Mouse (Mus musculus): ENCODE measurements at regions not wholly inside any gene's neighbourhood (a gene's known extent, or its start where the extent isn't known, plus 50 kb on each side); places are given as distances from the start of the nearest gene placed in this dataset.
"Not testable (repeated sequence)": the region's sequence is repeated elsewhere in the genome, so short reads cannot be mapped to it uniquely, and the experiment has no call there.

DNA sequence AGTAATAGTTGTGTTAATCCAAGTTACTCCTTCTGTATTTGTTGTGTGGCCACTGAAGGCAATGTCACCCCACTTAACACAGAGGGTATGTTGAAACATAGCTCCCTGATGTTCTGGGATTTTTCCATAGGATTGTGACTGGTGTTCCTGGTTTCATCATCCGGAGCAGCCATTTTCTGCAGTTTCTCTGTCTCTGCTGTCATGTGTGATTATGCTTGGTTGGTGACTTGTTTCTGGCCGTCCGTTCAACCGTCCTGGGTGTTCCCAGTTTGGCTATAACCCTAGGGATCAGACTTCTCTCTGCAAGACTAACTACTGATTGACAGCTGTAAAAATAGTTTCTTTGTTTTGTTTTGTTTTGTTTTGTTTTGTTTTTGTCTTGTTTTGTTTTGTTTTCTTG, 98.1 kb upstream of the Rpl34 start:
- DNase-seq (ENCODE audit: low spot score in 2 of 2) = no peak

DNA sequence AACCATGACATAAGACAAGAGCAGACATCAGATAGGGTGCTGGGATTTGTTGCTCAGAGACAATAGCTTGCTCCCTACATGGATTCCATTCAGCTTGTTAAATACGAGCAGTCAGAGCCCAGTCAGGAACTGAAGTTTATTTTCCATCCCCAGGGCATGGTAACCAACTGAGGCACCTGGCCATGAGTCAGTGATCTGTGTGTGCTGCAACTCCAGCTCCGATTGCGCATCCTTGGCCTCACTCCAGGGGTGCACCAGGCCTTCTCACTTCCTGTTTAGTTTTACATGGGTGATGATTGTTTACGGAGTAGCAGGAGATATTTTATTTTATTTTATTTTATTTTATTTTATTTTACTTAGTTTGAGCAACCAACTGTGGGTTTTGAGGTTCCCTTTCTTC, 97.7 kb upstream of the Rpl34 start:
- DNase-seq (ENCODE audit: low spot score in 2 of 2) = no peak

- no peak for DNase-seq (ENCODE audit: low spot score in 2 of 2)
These were observed 96.8 kb upstream of the Rpl34 start for GRCm38 (mm10) chr3:130827021-130827420.

DNA sequence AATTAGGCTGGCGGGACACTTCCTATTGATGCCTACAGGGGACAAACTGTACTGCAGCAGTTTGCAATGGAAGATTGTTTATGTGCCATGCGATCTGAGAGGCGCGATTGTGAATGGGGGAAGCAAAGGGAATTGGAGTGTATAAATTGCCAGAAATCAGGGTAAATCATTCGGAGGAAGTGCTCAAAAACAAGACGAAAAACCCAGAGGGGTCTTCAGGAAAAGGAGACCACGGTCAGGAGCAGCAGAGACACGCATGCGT, 89.6 kb upstream of the Rpl34 start:
- DNase-seq (ENCODE audit: low spot score in 2 of 2) = no peak

DNA sequence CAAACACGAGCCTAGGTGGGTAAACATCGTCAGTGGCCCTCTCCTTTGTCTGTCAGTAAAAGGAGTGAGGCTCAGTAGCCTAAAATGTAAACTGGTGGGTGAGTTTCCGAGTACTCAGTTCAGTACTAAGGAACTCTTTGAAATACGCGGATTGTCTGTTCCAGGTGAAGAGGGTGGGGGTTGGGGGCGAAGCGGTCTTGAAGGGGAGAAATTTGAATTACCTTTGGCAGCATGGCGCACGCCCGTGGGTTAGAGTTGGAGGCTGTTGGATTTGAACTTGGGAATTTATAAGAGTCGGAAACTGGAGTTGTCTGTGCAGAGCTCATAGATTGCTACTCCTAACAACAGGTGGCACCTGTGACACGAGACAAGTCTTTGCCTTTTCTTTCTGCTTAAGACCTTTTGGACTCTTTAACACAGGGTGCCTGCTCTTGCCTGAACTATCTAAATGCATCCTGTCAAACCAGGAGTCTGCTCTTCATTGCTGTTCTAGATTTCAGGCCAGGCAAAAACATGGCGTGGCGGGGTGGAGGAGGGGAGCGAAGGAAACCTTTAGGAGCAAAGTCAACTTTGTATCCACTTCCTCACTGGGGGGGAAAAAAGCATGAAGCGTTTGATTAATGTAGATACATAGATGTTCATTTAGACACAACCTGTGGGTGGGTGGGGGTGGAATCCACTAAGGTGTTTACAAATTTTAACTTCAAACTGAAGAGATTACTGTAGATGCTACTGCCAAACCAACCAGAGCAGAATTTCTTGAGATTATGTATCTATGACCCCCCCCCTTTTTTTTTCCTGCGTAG, 89.0 kb upstream of the Rpl34 start:
- no peak for DNase-seq (ENCODE audit: low spot score in 2 of 2)

DNA sequence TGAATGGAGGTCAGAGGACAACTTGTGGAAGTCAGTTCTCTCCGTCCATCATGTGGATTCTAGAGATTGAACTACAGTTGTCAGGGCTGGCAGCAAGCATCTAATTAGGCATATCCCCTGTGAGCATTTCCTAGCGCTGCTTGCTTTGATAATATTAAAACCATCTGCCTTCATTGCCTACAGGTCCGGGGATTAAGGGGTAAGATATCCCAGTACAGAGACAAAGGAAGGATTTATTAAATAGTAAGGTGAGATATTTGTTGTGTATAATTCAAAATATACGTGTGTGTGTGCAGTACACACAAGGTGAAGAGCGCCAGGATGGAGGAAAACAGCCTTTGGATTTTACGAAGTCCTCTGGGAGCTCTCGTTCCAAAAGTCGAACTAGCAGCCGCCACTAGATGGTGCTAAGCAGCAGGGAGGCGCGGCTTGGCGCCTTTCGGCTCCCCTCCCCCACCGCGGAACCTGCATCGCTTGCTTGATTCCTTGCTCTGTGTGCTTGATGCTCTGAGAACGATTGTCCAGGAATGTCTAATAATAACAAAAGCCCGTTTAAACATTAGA, 88.4 kb upstream of the Rpl34 start:
- peak; percentile 90 to 91 for DNase-seq (ENCODE audit: low spot score in 2 of 2)

DNA sequence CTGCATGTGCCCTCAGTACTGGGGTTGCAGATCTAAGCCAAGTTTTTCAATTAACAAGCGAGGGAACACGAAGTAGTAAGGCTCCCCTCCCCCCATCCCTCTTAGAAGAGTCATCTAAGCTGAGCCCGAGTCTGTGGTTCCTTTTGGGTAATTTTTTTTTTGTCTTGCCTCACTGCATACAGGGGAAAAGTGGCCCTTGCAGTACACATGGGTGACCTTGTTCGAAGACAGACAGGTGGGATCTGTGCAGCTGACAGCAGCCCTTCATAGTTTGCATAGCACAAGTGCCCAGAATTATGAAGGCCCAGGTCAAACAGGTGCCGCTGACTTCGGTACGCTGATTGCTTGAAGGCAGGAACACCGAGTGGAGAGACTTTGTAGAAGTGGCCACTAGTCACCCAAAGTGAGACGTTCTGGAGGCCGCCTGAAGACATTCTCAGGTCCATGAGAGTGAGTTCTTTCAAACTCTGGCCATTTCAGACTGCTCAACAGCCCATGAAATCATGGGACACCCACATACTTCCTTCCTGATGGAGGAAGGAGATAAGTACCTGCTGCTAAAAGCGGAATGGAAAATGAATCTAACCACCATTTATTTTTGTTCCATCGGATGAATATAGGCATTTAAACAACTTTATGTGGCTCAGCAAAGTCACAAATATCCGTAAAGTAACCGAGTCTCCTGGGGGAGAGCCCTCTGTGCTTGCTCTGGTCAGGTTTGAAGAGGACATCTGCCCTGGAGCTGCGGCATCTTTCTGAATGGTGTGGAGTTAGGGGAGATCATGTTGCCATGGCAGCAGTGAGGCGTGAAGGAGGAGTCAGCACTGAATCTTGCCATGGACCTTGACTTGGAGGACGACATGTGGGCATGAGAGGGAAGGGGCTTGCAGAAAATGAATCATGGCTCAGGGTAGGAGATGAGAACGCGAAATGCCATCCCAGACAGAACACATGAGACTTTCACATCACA, 79.8 kb upstream of the Rpl34 start:
- DNase-seq (ENCODE audit: low spot score in 2 of 2) = no peak

DNA sequence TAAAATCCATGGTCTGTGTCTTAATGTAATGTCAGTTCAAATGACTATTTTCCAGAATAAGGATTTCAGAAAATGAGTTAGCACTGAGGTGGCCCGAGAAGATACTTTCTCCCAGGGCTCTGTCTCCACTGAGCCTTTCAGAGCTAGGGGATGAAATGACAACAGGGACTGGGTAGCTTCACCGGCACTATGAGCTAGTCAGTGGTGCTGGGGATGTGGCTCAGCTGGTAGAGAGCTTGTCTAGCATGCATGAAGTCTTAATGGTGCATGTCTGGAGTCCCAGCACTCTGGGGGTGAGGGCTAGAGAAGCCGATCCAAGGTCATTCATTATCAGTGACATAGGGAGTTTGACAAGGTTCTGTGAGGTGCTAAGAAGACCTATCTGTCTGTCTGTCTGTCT, 75.1 kb upstream of the Rpl34 start:
- no peak for DNase-seq (ENCODE audit: low spot score in 2 of 2)

DNA sequence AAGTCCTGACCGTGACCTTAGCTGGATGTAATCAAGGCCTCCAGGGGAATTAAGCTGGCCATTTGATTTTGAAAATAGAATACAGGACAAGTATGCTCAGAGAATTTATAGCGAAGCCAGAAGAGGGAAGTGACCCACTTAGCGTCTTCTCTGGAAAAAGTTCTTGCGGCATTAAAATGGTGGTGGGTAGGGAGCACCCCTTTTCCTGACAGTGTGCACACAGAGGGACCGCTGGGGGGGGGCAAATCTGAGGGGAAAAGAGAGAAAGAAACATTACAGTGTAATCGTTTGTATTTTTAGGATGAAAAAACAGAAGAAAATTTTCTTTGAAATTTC, 74.1 kb upstream of the Rpl34 start:
- DNase-seq (ENCODE audit: low spot score in 2 of 2) = no peak

DNA sequence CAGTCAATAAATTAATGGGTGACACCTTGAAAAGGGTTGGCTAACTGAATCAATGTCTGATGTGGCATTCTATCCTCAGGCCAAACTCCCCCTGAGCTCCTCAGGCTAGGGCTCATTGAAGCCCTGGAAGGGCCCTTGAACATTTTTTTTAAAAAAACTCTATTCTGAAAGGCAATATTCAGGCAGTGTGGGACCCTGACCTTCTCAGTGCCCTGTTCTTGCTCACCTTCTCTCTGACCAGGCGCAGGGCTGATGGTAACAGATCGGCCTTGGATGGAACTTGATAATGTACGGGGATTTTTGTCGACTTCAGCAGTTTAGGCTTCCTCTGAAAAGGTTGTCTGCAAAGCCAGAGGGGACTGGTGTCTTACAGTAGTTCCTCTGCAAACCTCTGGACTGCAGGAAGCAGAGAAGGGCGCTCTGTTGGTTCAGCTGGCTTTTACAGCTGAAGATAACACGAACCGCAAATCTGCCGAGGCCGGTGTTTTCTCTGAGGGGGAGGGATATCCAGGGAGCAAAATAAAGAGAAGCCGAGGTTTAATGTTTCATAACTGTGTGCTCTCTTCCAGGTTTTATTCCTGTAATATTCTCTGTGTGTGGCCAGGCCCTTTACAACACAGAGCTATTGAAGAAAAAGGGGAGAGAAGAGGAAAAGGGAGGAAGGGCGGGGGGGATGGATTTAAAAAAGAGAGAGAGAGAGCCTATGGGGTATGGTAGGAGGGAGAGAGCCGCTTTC, 73.6 kb upstream of the Rpl34 start:
- no peak for DNase-seq (ENCODE audit: low spot score in 2 of 2)

GRCm38 (mm10) chr3:130800016-130800415, 69.8 kb upstream of the Rpl34 start:
- DNase-seq (ENCODE audit: low spot score in 2 of 2) = no peak

DNA sequence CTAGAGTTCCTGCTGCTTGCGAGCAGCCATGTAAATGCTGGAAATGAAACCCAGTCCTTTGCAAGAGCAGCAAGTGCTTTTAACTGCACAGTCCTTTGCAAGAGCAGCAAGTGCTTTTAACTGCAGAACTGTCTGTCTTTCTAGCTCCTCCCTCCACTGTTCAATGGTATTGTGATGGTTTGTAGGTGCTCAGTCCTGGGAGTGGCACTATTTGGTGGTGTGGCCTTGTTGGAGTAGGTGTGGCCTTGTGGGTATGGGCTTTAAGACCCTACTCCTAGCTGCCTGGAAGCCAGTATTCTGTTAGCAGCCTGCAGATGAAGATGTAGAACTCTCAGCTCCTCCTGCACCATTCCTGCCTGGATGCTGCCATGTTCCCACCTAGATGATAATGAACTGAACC, 67.8 kb upstream of the Rpl34 start:
- DNase-seq (ENCODE audit: low spot score in 2 of 2) = not testable (repeated sequence)

DNA sequence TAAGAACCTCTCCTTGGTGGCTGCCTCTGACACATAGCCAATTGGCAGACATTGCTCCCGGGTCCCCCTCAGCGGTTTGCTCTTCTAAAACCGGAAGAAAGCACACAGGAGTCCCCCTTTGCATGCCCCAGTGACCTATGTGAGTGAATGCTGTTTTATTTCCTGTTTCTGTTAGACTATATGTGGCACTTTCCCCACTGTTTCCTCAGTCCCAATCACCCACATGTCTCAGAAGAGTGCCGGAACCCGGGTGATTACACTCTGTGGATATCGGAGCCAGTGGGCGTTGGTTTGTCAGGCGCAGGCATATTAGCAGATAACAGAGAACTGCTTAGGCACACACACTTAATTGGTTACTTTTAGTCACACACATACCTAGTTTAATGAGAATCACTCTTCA, 66.3 kb upstream of the Rpl34 start:
- DNase-seq (ENCODE audit: low spot score in 2 of 2) = no peak

- no peak for DNase-seq (ENCODE audit: low spot score in 2 of 2)
These were observed 65.2 kb upstream of the Rpl34 start for GRCm38 (mm10) chr3:130795396-130795795.

- DNase-seq (ENCODE audit: low spot score in 2 of 2) = no peak
These were observed 64.1 kb upstream of the Rpl34 start for GRCm38 (mm10) chr3:130794142-130794925.

DNA sequence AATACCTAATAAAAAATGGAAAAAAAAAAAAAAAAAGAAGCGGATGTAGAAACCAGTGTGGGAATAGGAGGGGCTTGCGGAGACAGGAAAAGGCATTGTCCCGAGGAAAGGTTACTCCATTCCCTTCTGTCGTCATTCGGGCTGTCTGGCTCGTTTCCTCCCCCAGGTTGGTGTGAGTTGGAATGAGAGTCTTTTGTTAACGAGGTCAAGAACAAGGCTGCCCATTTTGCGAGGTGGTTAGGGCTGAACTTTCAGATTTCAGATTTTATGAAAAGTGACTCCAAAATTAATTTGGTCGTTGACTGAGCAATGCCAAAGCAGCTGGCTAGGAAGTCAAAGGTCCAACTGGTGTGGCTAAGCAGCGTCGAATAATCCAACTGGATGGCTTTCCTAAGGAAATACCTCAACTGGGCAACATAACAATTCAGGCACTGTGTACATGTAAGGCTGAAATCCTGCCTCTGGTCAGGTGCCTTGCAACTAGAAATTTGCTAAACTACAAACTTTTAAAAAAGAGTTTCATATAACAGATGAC, 50.6 kb upstream of the Rpl34 start:
- no peak for DNase-seq (ENCODE audit: low spot score in 2 of 2)
